16 mouse cellular contexts compared by ENCODE assay signal in genomic region chr13:101883177-101883576, GRCm38 (mm10).
"Had no signal": no experiment of that assay in that cellular context is flagged by ENCODE, and none has a peak within 500 bp of the region (broad histone marks: within the 10 kb centered on the region; RNA-seq: fewer than 3 reads in every experiment).

No protein-coding gene starts in this region.

- H3K27ac ChIP-seq: neural tube, embryonic 12.5 days; neural tube, embryonic 13.5 days; stomach, embryonic 15.5 days; stomach, postnatal 0 days had no signal

- DNase-seq: retina, postnatal 1 day; right cerebral cortex, adult 18-20 months; right cerebral cortex, postnatal 14 days; right cerebral cortex, postnatal 25 days; right cerebral cortex, postnatal 4 days; spleen, adult 18-20 months; thymus, adult 18-20 months; thymus, adult 2 months; thymus, postnatal 14 days; thymus, postnatal 25 days; thymus, postnatal 36 days; thymus, postnatal 4 days had no signal

- H3K27me3 ChIP-seq: neural tube, embryonic 12.5 days; neural tube, embryonic 13.5 days; stomach, embryonic 15.5 days had no signal

- H3K4me3 ChIP-seq: neural tube, embryonic 12.5 days; neural tube, embryonic 13.5 days; stomach, embryonic 15.5 days had no signal

- H3K9ac ChIP-seq: neural tube, embryonic 12.5 days; neural tube, embryonic 13.5 days; stomach, embryonic 15.5 days had no signal

- H3K9me3 ChIP-seq: neural tube, embryonic 12.5 days; neural tube, embryonic 13.5 days; stomach, embryonic 15.5 days had no signal

- H3K4me1 ChIP-seq: neural tube, embryonic 12.5 days; neural tube, embryonic 13.5 days; stomach, embryonic 15.5 days had no signal

- H3K4me2 ChIP-seq: neural tube, embryonic 12.5 days; neural tube, embryonic 13.5 days; stomach, embryonic 15.5 days had no signal

- H3K36me3 ChIP-seq: neural tube, embryonic 12.5 days; neural tube, embryonic 13.5 days; stomach, embryonic 15.5 days had no signal
